Mouse (Mus musculus) kidney, adult 2 months (tissue): ENCODE results near the gene Aacs. TPM values are rescaled to one million over a fixed set of nuclear protein-coding genes. Genes with fewer than 3 reads are reported as not detected.
A peak's percentile ranks its signal among the peaks of the same experiment; 100 is the strongest.

Source experiments
- DNase-seq: peaks from one replicate; pipeline ENCODE4 v3.0.0; 2021
- H3K27ac ChIP-seq: fragments of 200-500 bp; 2 replicates; pipeline ENCODE4 v1.5.1; 2012; ENCODE audit warnings: low read depth, low read length, control low read depth, inconsistent platforms; ENCODE audit not compliant: insufficient read depth
- H3K27me3 ChIP-seq: fragments of 200-500 bp; replicated peaks from 2 replicates; pipeline ENCODE4 v1.6.1; 2012; ENCODE audit warnings: mild to moderate bottlenecking, moderate library complexity, low read length, inconsistent platforms; ENCODE audit not compliant: control insufficient read depth, insufficient read depth
- H3K36me3 ChIP-seq: fragments of 200-500 bp; 2 replicates; pipeline ENCODE4 v1.6.1; 2012; ENCODE audit warnings: mild to moderate bottlenecking, moderate library complexity, low read length, inconsistent platforms; ENCODE audit not compliant: control insufficient read depth, insufficient read depth
- H3K4me1 ChIP-seq: fragments of 200-500 bp; 2 replicates; pipeline ENCODE4 v1.6.1; 2011; ENCODE audit warnings: low read length; ENCODE audit not compliant: control insufficient read depth, insufficient read depth
- H3K4me3 ChIP-seq: fragments of 200-500 bp; 2 replicates; pipeline ENCODE4 v1.5.1; 2011; ENCODE audit warnings: mild to moderate bottlenecking, low read depth, low read length, control low read depth; ENCODE audit not compliant: insufficient read depth
- CTCF ChIP-seq: fragments of 200-500 bp; conservative IDR thresholded peaks from 2 replicates; pipeline ENCODE4 v1.5.1; 2011; ENCODE audit warnings: low read depth, mild to moderate bottlenecking, control low read depth, low read length, moderate library complexity, mixed read lengths; ENCODE audit not compliant: insufficient read depth, insufficient read length
- POLR2A ChIP-seq: fragments of 200-500 bp; IDR thresholded peaks from one replicate; pipeline ENCODE4 v1.6.1; 2011; ENCODE audit warnings: low read depth, low read length, control low read depth
- WGBS: fragments of 180-500 bp; shearing (Covaris S2); methylation state at CpG from one replicate; pipeline ENCODE4 v1.1.7; 2018; 5-methylcytosine and 5-hydroxymethylcytosine counted together
- polyA plus RNA-seq: library from polyadenylated mRNA; depleted of rRNA; stranded (reverse); fragments of >200 nt; gene quantifications from 2 replicates; pipeline ENCODE4 v1.2.3, GENCODE M21; 2012

Gene Aacs
- polyA plus RNA-seq, 1 experiment = 102 TPM

GRCm38 (mm10) chr5:125465701-125466106 lies 9.9 kb upstream of the Aacs start:
- H3K36me3 ChIP-seq = no peaks in the 10 kb centered on the region
- peak overlapping the region; percentile 87; the same call in 1 of the 2 replicates for H3K27ac ChIP-seq
- TF ChIP-seq POLR2A (peak; percentile 82), CTCF (no peak)
- no peaks in the 10 kb centered on the region for H3K27me3 ChIP-seq
- peak; percentile 99 for DNase-seq
- peak overlapping the region; percentile 11 for H3K4me3 ChIP-seq
- H3K4me1 ChIP-seq = peaks cover 11% of the 10 kb centered on the region; the same call in 1 of the 2 replicates
- under 1% methylated on average over 25 of the region's 25 CpGs for WGBS

GRCm38 (mm10) chr5:125466483-125466882 lies 9.1 kb upstream of the Aacs start:
- DNase-seq = peak; percentile 73
- Histone ChIP-seq H3K4me3 (no peak overlapping the region), H3K36me3 (no peaks in the 10 kb centered on the region), H3K27ac (peak overlapping the region; percentile 87), H3K27me3 (no peaks in the 10 kb centered on the region), H3K4me1 (peaks cover 13% of the 10 kb centered on the region; the same call in 1 of the 2 replicates)
- TF ChIP-seq POLR2A (no peak), CTCF (no peak)
- 57% methylated on average over 5 of the region's 5 CpGs for WGBS

- DNase-seq = peak; percentile 96
- Histone ChIP-seq H3K36me3 (no peaks in the 10 kb centered on the region), H3K4me3 (no peak overlapping the region), H3K27me3 (no peaks in the 10 kb centered on the region), H3K4me1 (peaks cover 13% of the 10 kb centered on the region; the same call in 1 of the 2 replicates), H3K27ac (peak overlapping the region; percentile 87)
- TF ChIP-seq POLR2A = no peak
- WGBS = 41% methylated on average over 14 of the region's 14 CpGs
Measured at GRCm38 (mm10) chr5:125467261-125467660, 8.4 kb upstream of the Aacs start.

- DNase-seq = peak; percentile 84
- TF ChIP-seq CTCF (no peak), POLR2A (no peak)
- H3K27ac ChIP-seq = peak overlapping the region; percentile 21
Measured at GRCm38 (mm10) chr5:125470713-125471112, 4.9 kb upstream of the Aacs start.

GRCm38 (mm10) chr5:125472796-125473475 lies 2.7 kb upstream of the Aacs start:
- TF ChIP-seq POLR2A (no peak), CTCF (no peak)
- 69% methylated on average over 9 of the region's 9 CpGs for WGBS
- DNase-seq = peak; percentile 76
- Histone ChIP-seq H3K4me1 (peaks cover 5% of the 10 kb centered on the region; the same call in 1 of the 2 replicates), H3K27ac (peak overlapping the region; percentile 78), H3K27me3 (no peaks in the 10 kb centered on the region), H3K36me3 (no peaks in the 10 kb centered on the region), H3K4me3 (no peak overlapping the region)

More at GRCm38 (mm10) chr5:125470713-125471112, 4.9 kb upstream of the Aacs start:
- no peaks in the 10 kb centered on the region for H3K27me3 ChIP-seq
- 53% methylated on average over 4 of the region's 4 CpGs for WGBS
- H3K36me3 ChIP-seq = no peaks in the 10 kb centered on the region
- no peak overlapping the region for H3K4me3 ChIP-seq
- H3K4me1 ChIP-seq = peaks cover 7% of the 10 kb centered on the region; the same call in 1 of the 2 replicates

- WGBS = 63% methylated on average over 12 of the region's 12 CpGs
- TF ChIP-seq CTCF (no peak), POLR2A (no peak)
Measured at GRCm38 (mm10) chr5:125475030-125475429, 584 bp upstream of the Aacs start.

GRCm38 (mm10) chr5:125476286-125476625 lies 642 bp downstream of the Aacs start:
- peak overlapping the region; percentile 63; the same call in 1 of the 2 replicates for H3K27ac ChIP-seq
- H3K36me3 ChIP-seq = no peaks in the 10 kb centered on the region
- H3K27me3 ChIP-seq = no peaks in the 10 kb centered on the region
- DNase-seq = no peak
- peak overlapping the region; percentile 85 for H3K4me3 ChIP-seq
- 23% methylated on average over 5 of the region's 5 CpGs for WGBS
- TF ChIP-seq POLR2A (no peak), CTCF (no peak)
- peaks cover 3% of the 10 kb centered on the region; the same call in 1 of the 2 replicates for H3K4me1 ChIP-seq

More at GRCm38 (mm10) chr5:125475030-125475429, 584 bp upstream of the Aacs start:
- peak overlapping the region; percentile 85 for H3K4me3 ChIP-seq
- DNase-seq = no peak
- no peaks in the 10 kb centered on the region for H3K27me3 ChIP-seq
- H3K27ac ChIP-seq = peak overlapping the region; percentile 60
- peaks cover 8% of the 10 kb centered on the region; the same call in 1 of the 2 replicates for H3K4me1 ChIP-seq
- H3K36me3 ChIP-seq = no peaks in the 10 kb centered on the region
